Mouse (Mus musculus) ES-E14 (cell line): Measurements from ENCODE around the gene Myocd. TPM values are rescaled to one million over a fixed set of nuclear protein-coding genes. Genes with fewer than 3 reads are reported as not detected.

Experiments used
- DNase-seq: peaks from one replicate; pipeline ENCODE4 v3.0.0-alpha.2; 2013; ENCODE audit warnings: low read depth, low spot score
- H3K27ac ChIP-seq: 2 replicates; pipeline ENCODE4 v1.5.1; 2012; ENCODE audit warnings: low read depth, mild to moderate bottlenecking, low read length, moderate library complexity, mixed read lengths; ENCODE audit not compliant: poor library complexity, insufficient read depth, severe bottlenecking
- H3K36me3 ChIP-seq: 2 replicates; pipeline ENCODE4 v1.6.1; 2012; ENCODE audit warnings: mild to moderate bottlenecking, low read length, moderate library complexity, mixed read lengths; ENCODE audit not compliant: control insufficient read depth, poor library complexity, insufficient read depth, severe bottlenecking
- H3K4me1 ChIP-seq, 2 experiments: fragments of 150-350 bp in 1 of 2; sonication (generic) in 1 of 2; 2 replicates each; pipeline ENCODE4 v1.6.1; 2012; ENCODE audit warnings: low read length in 2 of 2, mild to moderate bottlenecking in 1 of 2, mixed read lengths in 1 of 2; ENCODE audit not compliant: control insufficient read depth in 2 of 2, insufficient read depth in 2 of 2, poor library complexity in 1 of 2
- H3K4me3 ChIP-seq, 2 experiments: fragments of 150-350 bp in 1 of 2; sonication (generic) in 1 of 2; 2 replicates each; pipeline ENCODE4 v1.5.1; 2012; ENCODE audit warnings: low read length in 2 of 2, low read depth in 1 of 2, mild to moderate bottlenecking in 1 of 2, mixed read lengths in 1 of 2; ENCODE audit not compliant: insufficient read depth in 1 of 2, poor library complexity in 1 of 2, severe bottlenecking in 1 of 2
- H3K9ac ChIP-seq: 2 replicates; pipeline ENCODE4 v1.6.1; 2012; ENCODE audit warnings: low read depth, mild to moderate bottlenecking, low read length, mixed read lengths; ENCODE audit not compliant: poor library complexity, insufficient read depth, severe bottlenecking
- H3K9me3 ChIP-seq: fragments of 150-350 bp; sonication (generic); 2 replicates; pipeline ENCODE4 v1.6.1; 2012; ENCODE audit warnings: low read depth, mild to moderate bottlenecking, low read length; ENCODE audit not compliant: control insufficient read depth, insufficient read depth
- CHD2 ChIP-seq: IDR thresholded peaks from 2 replicates; pipeline ENCODE4 v1.6.1; 2014; ENCODE audit warnings: mild to moderate bottlenecking, low read depth, low read length, inconsistent platforms
- HCFC1 ChIP-seq: IDR thresholded peaks from 2 replicates; pipeline ENCODE4 v1.6.1; 2012; ENCODE audit warnings: low read length, inconsistent platforms, borderline replicate concordance; ENCODE audit not compliant: insufficient read depth
- MAFK ChIP-seq: IDR thresholded peaks from 2 replicates; pipeline ENCODE4 v1.6.1; 2014; ENCODE audit warnings: mild to moderate bottlenecking, low read depth, low read length, inconsistent platforms; ENCODE audit not compliant: insufficient read depth
- ZC3H11A ChIP-seq: IDR thresholded peaks from 2 replicates; pipeline ENCODE4 v1.6.1; 2012; ENCODE audit warnings: low read depth, mild to moderate bottlenecking, inconsistent platforms, low read length, borderline replicate concordance
- ZNF384 ChIP-seq: IDR thresholded peaks from 2 replicates; pipeline ENCODE4 v1.6.1; 2012; ENCODE audit warnings: low read depth, low read length, inconsistent platforms
- in situ Hi-C, 2 experiments: fragments of 600-800 bp; cut with MboI; formaldehyde crosslinking; loops; one replicate each; pipeline ENCODE4 v1.15.1; 2025; ENCODE audit warnings: low sequenced_read_pairs in 2 of 2, inconsistent platforms in 1 of 2; ENCODE audit not compliant: unreplicated experiment in 2 of 2
- total RNA-seq: library from RNA; depleted of rRNA; stranded (reverse); fragments of 300-350 nt; gene quantifications from 2 replicates; pipeline ENCODE4 v1.2.3, GENCODE M21; 2012

Myocd gene
- total RNA-seq, 1 experiment: 0.40 TPM

DNA sequence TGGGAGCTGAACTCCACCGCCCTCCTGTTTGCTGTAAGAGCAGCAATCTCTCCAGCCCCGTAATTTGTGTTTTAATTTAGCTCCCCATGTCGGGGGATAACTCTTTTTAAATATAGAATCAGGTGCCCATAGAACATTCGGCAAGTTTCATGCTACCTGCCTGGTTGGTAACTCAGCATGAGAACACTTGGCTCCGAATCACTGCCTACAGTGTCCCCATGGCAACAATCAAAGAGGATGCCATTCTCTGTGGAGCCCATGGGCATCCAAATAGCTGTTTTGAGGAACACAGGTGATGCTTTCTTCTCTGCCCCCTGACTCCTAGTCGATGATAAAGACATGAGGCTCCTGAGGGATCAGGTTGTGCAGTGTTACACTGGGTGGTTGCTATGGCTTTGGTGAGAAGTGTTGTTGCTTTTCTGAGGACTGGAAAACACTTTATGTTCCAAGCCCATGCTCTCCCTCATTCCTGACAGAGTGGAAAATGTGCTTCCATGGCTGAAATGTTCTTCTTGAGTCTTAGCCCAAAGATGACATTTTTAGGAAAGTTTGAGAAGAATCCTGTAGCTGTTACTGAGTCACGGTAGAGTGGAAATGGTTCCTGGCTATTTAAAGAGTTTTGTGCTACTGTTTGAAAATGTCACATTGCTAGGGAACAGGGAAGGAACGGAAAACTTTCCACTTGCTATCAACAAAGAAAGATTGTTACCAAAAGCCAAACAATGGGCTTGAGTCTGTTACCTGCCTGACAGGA lies 23.3 kb downstream of the Myocd start:
- in situ Hi-C loops: no loop called here
- H3K9ac ChIP-seq: no peak overlapping the region
- no peak for TF ChIP-seq HCFC1
- TF ChIP-seq MAFK: no peak
- no peak for TF ChIP-seq ZNF384
- TF ChIP-seq ZC3H11A: no peak
- no peak for TF ChIP-seq CHD2

DNA sequence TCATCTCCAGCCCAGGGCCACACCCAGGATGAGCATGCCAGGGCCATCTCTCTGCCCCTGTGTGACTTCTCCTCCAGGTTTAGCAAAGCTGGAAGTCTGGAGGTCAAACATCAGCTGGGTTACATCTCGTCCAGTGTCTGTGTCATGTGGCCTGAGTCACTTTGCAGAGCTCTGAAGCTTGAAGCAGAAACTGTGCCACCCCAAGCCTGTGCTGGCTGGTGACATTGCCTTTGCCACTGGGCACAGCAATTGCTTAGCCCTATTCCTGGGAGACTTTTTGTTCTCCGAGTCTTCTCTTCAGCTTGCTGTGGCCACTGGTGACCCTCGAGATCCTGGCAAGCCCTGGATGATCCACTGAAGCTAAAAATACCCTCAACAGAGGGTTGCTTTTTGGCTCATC lies 26.2 kb downstream of the Myocd start:
- H3K9me3 ChIP-seq: no peaks in the 10 kb centered on the region
- DNase-seq: no peak
- H3K36me3 ChIP-seq: no peaks in the 10 kb centered on the region
- H3K27ac ChIP-seq: no peak overlapping the region
- in situ Hi-C loops: no loop called here
- TF ChIP-seq ZC3H11A (no peak), HCFC1 (no peak), ZNF384 (no peak), CHD2 (no peak), MAFK (no peak)
- no peaks in the 10 kb centered on the region for H3K4me1 ChIP-seq
- no peak overlapping the region for H3K4me3 ChIP-seq
- H3K9ac ChIP-seq: no peak overlapping the region

More for the DNA sequence above, 23.3 kb downstream of the Myocd start:
- H3K4me3 ChIP-seq: no peak overlapping the region
- no peak for DNase-seq
- no peaks in the 10 kb centered on the region for H3K36me3 ChIP-seq
- no peaks in the 10 kb centered on the region for H3K4me1 ChIP-seq
- H3K27ac ChIP-seq: no peak overlapping the region
- H3K9me3 ChIP-seq: no peaks in the 10 kb centered on the region

GRCm38 (mm10) chr11:65240521-65240920 lies 29.3 kb downstream of the Myocd start:
- in situ Hi-C loops: no loop called here
- H3K27ac ChIP-seq: no peak overlapping the region
- H3K9ac ChIP-seq: no peak overlapping the region
- H3K4me3 ChIP-seq: no peak overlapping the region
- no peaks in the 10 kb centered on the region for H3K36me3 ChIP-seq
- TF ChIP-seq ZC3H11A: no peak
- no peak for TF ChIP-seq ZNF384
- TF ChIP-seq HCFC1: no peak
- TF ChIP-seq MAFK: no peak
- TF ChIP-seq CHD2: no peak
- DNase-seq: no peak
- no peaks in the 10 kb centered on the region; a peak in 1 of 4 replicates for H3K4me1 ChIP-seq
- no peaks in the 10 kb centered on the region for H3K9me3 ChIP-seq

- in situ Hi-C loops: no loop called here
- no peak overlapping the region for H3K27ac ChIP-seq
- no peak overlapping the region for H3K4me3 ChIP-seq
- H3K9me3 ChIP-seq: no peaks in the 10 kb centered on the region
- TF ChIP-seq HCFC1: no peak
- no peak for TF ChIP-seq MAFK
- no peak for TF ChIP-seq ZC3H11A
- TF ChIP-seq CHD2: no peak
- TF ChIP-seq ZNF384: no peak
- DNase-seq: no peak
- no peaks in the 10 kb centered on the region; a peak in 1 of 4 replicates for H3K4me1 ChIP-seq
- no peak overlapping the region for H3K9ac ChIP-seq
- H3K36me3 ChIP-seq: no peaks in the 10 kb centered on the region
These were observed 31.9 kb downstream of the Myocd start for GRCm38 (mm10) chr11:65237896-65238295.

GRCm38 (mm10) chr11:65236907-65237306 lies 32.9 kb downstream of the Myocd start:
- in situ Hi-C loops: no loop called here
- no peak for DNase-seq
- Histone ChIP-seq H3K4me3 (no peak overlapping the region), H3K27ac (no peak overlapping the region), H3K36me3 (no peaks in the 10 kb centered on the region), H3K4me1 (no peaks in the 10 kb centered on the region; a peak in 1 of 4 replicates), H3K9ac (no peak overlapping the region), H3K9me3 (no peaks in the 10 kb centered on the region)
- TF ChIP-seq CHD2 (no peak), HCFC1 (no peak), MAFK (no peak), ZNF384 (no peak)
